Mouse (Mus musculus) liver, embryonic 14.5 days (tissue): ENCODE measurements around the gene C1qa. TPM values are rescaled to one million over a fixed set of nuclear protein-coding genes. Genes with fewer than 3 reads are reported as not detected.
A peak's percentile ranks its signal among the peaks of the same experiment; 100 is the strongest.

Experiments used
- ATAC-seq: fragments of 200-750 bp; cut with Nextera tagmentation; 2 replicates; pipeline ENCODE4 v1.8.0; 2017; ENCODE audit warnings: moderate number of reproducible peaks, mild to moderate bottlenecking, moderate library complexity; ENCODE audit not compliant: insufficient read depth
- DNase-seq, 3 experiments: peaks; one replicate each; pipeline ENCODE4 v3.0.0-alpha.2; 2012 to 2013; ENCODE audit warnings: low read depth in 3 of 3, low spot score in 3 of 3
- H3K27ac ChIP-seq: fragments of 300-500 bp; sonication (generic); 2 replicates; pipeline ENCODE4 v1.5.1; 2014; ENCODE audit warnings: moderate library complexity, mild to moderate bottlenecking, control low read depth, inconsistent platforms
- H3K27me3 ChIP-seq: fragments of 300-500 bp; sonication (generic); 2 replicates; pipeline ENCODE4 v1.6.1; 2014; ENCODE audit warnings: mild to moderate bottlenecking, low read length, moderate library complexity; ENCODE audit not compliant: control insufficient read depth, insufficient read depth
- H3K36me3 ChIP-seq: fragments of 300-500 bp; sonication (generic); replicated peaks from 2 replicates; pipeline ENCODE4 v1.6.1; 2014; ENCODE audit warnings: low read depth; ENCODE audit not compliant: control insufficient read depth, insufficient read depth
- H3K4me1 ChIP-seq, 2 experiments: fragments of 200-500 bp in 1 of 2; fragments of 300-500 bp in 1 of 2; sonication (generic) in 1 of 2; replicated peaks; 2 replicates each; pipeline ENCODE4 v1.6.1; 2012 to 2014; ENCODE audit warnings: antibody characterized with exemption in 1 of 2, inconsistent platforms in 1 of 2, low read length in 1 of 2; ENCODE audit not compliant: control insufficient read depth in 2 of 2, insufficient read depth in 2 of 2
- H3K4me2 ChIP-seq: fragments of 300-500 bp; sonication (generic); 2 replicates; pipeline ENCODE4 v1.6.1; 2014; ENCODE audit warnings: low read depth, mild to moderate bottlenecking, control low read depth, moderate library complexity
- H3K4me3 ChIP-seq, 2 experiments: fragments of 200-500 bp in 1 of 2; fragments of 300-500 bp in 1 of 2; sonication (generic) in 1 of 2; 2 replicates each; pipeline ENCODE4 v1.5.1; 2012 to 2014; ENCODE audit warnings: low read depth in 2 of 2, low read length in 2 of 2, mild to moderate bottlenecking in 2 of 2, control low read depth in 1 of 2, inconsistent platforms in 1 of 2, moderate library complexity in 1 of 2; ENCODE audit not compliant: insufficient read depth in 1 of 2
- H3K9ac ChIP-seq: fragments of 300-500 bp; sonication (generic); replicated peaks from 2 replicates; pipeline ENCODE4 v1.6.1; 2014; ENCODE audit warnings: mild to moderate bottlenecking, control low read depth, moderate library complexity
- H3K9me3 ChIP-seq: fragments of 300-500 bp; sonication (generic); 2 replicates; pipeline ENCODE4 v1.6.1; 2016; ENCODE audit warnings: low read length, mixed read lengths; ENCODE audit not compliant: control insufficient read depth
- CTCF ChIP-seq: IDR thresholded peaks from 2 replicates; pipeline ENCODE4 v1.5.1; 2016; ENCODE audit warnings: antibody characterized with exemption, low read depth, control low read depth
- EP300 ChIP-seq: IDR thresholded peaks from 2 replicates; pipeline ENCODE4 v1.6.1; 2016; ENCODE audit warnings: antibody characterized with exemption, low read depth
- WGBS: fragments of 180-500 bp; shearing (Covaris S2); extraction: QIAGEN DNeasy Blood & Tissue Kit; methylation state at CpG from one replicate; pipeline ENCODE4 v1.1.7; 2014; ENCODE audit not compliant: insufficient replicate concordance; 5-methylcytosine and 5-hydroxymethylcytosine counted together
- polyA plus RNA-seq, 2 experiments: library from polyadenylated mRNA; depleted of rRNA in 1 of 2; stranded (reverse) in 1 of 2; unstranded in 1 of 2; fragments of >200 nt; fragmentation: Nextera tagmentation in 1 of 2; extraction: Ambion mirVana in 1 of 2; gene quantifications; 2 replicates each; pipeline versions ENCODE4 v1.2.1 to v1.2.3; 2012 to 2014

The C1qa gene
- polyA plus RNA-seq, 2 experiments: 23.8 to 40.9 TPM

GRCm38 (mm10) chr4:136895861-136896260 is 2.7 kb downstream of the C1qa start:
- TF ChIP-seq CTCF (no peak), EP300 (no peak)
- H3K9me3 ChIP-seq: no peaks in the 10 kb centered on the region
- peaks cover 4% of the 10 kb centered on the region; the same call in 1 of the 2 replicates for H3K27me3 ChIP-seq
- H3K4me2 ChIP-seq: no peak overlapping the region
- ATAC-seq: no peak
- no peak overlapping the region for H3K9ac ChIP-seq
- WGBS: 7% methylated on average over 15 of the region's 15 CpGs
- H3K27ac ChIP-seq: no peak overlapping the region
- DNase-seq: no peak
- H3K4me1 ChIP-seq: no peaks in the 10 kb centered on the region
- H3K4me3 ChIP-seq: no peak overlapping the region
- no peaks in the 10 kb centered on the region for H3K36me3 ChIP-seq

- ATAC-seq (no peak), DNase-seq (no peak)
- Histone ChIP-seq H3K4me1 (no peaks in the 10 kb centered on the region), H3K27ac (no peak overlapping the region), H3K27me3 (peaks cover 4% of the 10 kb centered on the region; the same call in 1 of the 2 replicates), H3K4me3 (no peak overlapping the region), H3K9ac (no peak overlapping the region), H3K4me2 (no peak overlapping the region), H3K36me3 (no peaks in the 10 kb centered on the region), H3K9me3 (no peaks in the 10 kb centered on the region)
- 38% methylated on average over 4 of the region's 4 CpGs for WGBS
- TF ChIP-seq CTCF (no peak), EP300 (no peak)
Observed at GRCm38 (mm10) chr4:136894821-136895220, 3.8 kb downstream of the C1qa start.

GRCm38 (mm10) chr4:136893691-136894543 is 4.7 kb downstream of the C1qa start:
- H3K36me3 ChIP-seq: no peaks in the 10 kb centered on the region
- H3K27me3 ChIP-seq: peaks cover 4% of the 10 kb centered on the region; the same call in 1 of the 2 replicates
- H3K4me3 ChIP-seq: no peak overlapping the region
- ATAC-seq: no peak
- 4% methylated on average over 9 of the region's 9 CpGs for WGBS
- no peak for TF ChIP-seq EP300
- peak; percentile 66 for TF ChIP-seq CTCF
- no peak for DNase-seq
- H3K9me3 ChIP-seq: no peaks in the 10 kb centered on the region
- H3K4me2 ChIP-seq: no peak overlapping the region
- no peak overlapping the region for H3K9ac ChIP-seq
- no peak overlapping the region for H3K27ac ChIP-seq
- H3K4me1 ChIP-seq: no peaks in the 10 kb centered on the region

GRCm38 (mm10) chr4:136892811-136893210 is 5.8 kb downstream of the C1qa start, which contains the start of gene C1qc:
Gene C1qc, minus strand, starts transcription at chr4:136893065.
- Histone ChIP-seq H3K9ac (no peak within 1 kb of the TSS), H3K4me3 (no peak within 1 kb of the TSS), H3K36me3 (no peaks in the 10 kb centered on the region), H3K27me3 (peaks cover 4% of the 10 kb centered on the region; the same call in 1 of the 2 replicates), H3K4me1 (no peaks in the 10 kb centered on the region), H3K4me2 (no peak within 1 kb of the TSS), H3K9me3 (no peaks in the 10 kb centered on the region), H3K27ac (no peak within 1 kb of the TSS)
- ATAC-seq (peak; percentile 48; the same call in 1 of the 2 replicates), DNase-seq (no peak)
- TF ChIP-seq CTCF (no peak), EP300 (no peak)
- WGBS: 12% methylated on average over 5 of the region's 5 CpGs

- Histone ChIP-seq H3K4me1 (no peaks in the 10 kb centered on the region), H3K4me2 (no peak overlapping the region), H3K9ac (no peak overlapping the region), H3K36me3 (no peaks in the 10 kb centered on the region), H3K4me3 (no peak overlapping the region), H3K27me3 (peaks cover 4% of the 10 kb centered on the region; the same call in 1 of the 2 replicates), H3K27ac (no peak overlapping the region), H3K9me3 (no peaks in the 10 kb centered on the region)
- ATAC-seq (no peak), DNase-seq (no peak)
- no peak for TF ChIP-seq EP300
- TF ChIP-seq CTCF: no peak
- 41% methylated on average over 7 of the region's 7 CpGs for WGBS
Observed at GRCm38 (mm10) chr4:136892371-136892770, 6.2 kb downstream of the C1qa start.
